Mouse (Mus musculus) left cerebral cortex, adult 9 months (tissue): ENCODE data around the gene Tle2.

ENCODE experiments used
- DNase-seq, 2 experiments: peaks; one replicate each; pipeline ENCODE4 v3.0.0; 2022; ENCODE audit warnings: low spot score in 2 of 2

Gene Tle2

DNA sequence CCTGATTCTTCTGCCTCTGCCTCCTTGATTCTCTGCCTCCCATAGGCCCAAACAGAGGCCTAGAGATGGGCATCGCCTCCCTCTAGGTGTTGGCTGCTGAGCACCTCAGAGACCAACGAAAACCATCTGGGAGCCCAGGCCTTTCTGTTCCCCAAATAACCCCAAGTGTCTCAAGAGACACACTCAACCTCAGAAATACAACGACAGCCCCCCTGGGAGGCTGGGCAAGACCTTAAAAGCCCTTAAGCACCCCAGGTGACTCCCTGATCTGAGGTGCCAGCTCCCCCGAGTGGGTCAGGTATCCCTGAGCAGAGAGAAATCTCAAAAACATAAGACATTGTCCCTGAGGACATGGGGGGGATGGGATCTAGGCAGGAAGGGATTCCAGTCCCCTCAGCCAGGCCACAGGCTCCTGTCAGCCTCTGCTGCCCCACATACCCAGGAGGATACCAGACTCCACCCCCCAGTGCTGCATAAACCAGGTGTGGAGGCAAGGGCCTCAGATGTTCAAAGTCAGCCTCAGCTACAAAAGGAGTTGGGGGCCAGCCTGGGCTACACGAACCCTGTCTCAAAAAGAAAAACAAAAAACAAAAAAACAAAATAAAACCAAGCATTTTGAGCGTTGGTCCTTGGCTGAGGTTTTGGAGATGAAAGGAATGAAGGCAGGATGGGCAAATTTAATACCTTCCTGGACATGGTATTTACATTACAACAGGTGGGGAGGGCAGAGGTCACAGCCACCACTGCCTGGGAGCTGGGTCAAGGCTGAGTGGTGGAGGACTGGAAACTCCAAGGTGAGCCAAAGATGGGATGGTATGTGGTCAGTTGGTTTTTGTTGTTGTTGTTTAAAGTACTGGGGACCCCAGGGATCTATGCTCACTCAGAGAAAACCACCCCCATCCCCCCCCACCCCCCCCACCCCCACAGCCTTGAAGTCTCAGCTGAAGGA, 20.3 kb upstream of the Tle2 start:
- DNase-seq = no peak

DNA sequence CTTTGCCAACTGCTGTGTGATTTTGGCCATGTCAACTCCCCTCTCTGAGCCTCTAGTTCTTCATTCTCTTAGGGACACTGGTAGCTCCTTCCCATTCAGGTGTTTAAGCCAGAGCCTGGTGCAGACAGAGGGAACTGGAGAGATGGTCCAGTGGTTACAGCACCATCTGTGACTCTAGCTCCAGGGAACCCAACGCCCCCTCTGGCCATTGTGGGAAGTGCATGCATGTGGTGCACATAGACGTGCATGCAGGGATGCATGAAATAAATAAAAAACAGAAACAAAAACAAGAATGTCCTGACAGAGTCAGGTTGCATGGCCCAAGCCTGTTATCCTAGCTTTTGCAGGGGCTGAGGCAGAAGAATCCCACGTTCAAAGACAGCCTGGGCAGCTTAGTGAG, 18.1 kb upstream of the Tle2 start:
- DNase-seq = no peak

DNA sequence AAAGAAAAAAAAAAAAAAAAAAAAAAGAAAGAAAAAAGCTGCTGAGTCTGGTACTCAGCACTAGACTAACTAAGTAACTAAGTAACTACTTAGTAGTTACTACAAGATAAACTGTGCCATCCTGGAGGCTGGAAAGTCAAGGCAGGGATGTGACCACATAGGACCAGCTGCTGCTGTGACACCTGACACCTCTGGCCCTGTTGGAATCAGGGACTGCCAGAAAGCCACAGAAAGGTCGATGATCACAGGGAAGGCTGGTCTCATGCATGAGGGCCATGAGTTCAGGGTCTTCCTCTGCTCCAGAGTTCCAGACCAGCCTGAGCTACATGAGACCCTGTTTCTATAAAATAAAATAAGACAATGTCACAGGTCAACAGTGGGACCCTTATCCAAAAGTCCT, 16.9 kb upstream of the Tle2 start:
- DNase-seq = no peak

DNA sequence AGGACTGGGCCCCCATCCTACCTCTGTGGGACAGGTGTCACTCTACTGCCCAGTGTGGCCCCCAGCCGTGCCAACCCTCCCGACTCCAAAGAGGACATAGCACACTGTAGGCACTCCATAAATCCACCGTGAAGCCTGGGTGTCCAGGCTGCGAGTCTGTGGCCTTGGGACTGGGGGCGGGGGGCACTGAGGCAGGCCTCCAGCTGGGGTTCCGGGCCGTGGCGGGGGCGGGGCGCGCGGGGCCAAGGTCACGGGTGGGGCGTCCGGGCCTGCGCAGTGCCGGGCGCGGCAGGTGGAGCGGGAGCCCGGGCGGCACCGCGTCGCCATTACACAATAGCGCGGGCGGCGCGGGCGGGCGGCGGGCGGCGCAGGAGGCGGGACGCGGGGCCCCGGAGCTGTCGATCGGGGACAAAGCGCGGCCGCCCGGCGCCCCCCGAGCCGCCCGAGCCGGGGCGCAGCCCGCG, 15.2 kb upstream of the Tle2 start, which contains the start of gene Aes:
Aes (plus strand) TSS at position 326 of the 464 bp plus-strand sequence.
- DNase-seq = peak in 1 of 2 experiments; percentile 63

DNA sequence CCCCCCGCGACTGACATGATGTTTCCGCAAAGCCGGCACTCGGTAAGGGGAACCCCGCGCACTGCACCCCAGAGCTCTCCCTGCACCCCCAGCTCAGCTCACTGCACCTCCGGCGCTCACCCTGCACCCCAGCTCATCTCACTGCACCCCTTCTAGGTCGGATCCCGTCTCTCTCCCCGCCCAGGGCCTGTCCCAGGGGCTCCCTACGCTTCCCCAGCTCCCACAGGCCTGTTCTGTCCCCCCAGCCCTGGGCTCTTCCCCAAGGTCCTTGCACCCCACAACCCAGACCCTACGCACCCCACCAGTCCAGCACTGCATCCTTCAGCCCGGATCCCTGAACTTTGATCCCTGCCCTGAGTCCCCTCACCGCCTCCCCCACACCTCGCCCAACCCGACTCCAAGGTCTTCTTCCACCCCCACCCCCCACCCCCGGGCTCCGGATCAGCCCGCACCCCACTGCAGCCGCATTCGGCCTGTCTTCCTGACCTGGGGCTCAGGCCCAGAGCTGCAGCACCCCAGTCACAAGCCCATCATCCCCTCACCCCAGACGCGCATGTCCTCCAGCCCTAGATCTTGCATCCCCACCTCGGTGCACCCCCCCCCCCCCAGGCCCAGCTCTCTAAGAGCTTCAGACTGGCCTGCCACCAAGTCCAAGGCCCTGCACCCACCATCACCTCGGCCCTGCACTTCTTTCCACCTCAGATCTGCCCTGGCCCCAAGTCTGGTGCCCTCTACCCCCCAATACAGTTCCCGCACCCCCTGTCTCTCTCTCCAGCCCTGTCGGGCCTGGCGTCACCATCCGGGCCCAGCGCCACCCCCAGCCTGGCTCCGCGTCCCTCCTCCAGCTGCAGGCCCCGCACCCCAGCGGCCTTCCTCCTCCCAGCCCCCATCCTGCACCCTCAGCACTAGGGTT, 14.5 kb upstream of the Tle2 start:
- peak in 1 of 2 experiments; percentile 74 for DNase-seq

DNA sequence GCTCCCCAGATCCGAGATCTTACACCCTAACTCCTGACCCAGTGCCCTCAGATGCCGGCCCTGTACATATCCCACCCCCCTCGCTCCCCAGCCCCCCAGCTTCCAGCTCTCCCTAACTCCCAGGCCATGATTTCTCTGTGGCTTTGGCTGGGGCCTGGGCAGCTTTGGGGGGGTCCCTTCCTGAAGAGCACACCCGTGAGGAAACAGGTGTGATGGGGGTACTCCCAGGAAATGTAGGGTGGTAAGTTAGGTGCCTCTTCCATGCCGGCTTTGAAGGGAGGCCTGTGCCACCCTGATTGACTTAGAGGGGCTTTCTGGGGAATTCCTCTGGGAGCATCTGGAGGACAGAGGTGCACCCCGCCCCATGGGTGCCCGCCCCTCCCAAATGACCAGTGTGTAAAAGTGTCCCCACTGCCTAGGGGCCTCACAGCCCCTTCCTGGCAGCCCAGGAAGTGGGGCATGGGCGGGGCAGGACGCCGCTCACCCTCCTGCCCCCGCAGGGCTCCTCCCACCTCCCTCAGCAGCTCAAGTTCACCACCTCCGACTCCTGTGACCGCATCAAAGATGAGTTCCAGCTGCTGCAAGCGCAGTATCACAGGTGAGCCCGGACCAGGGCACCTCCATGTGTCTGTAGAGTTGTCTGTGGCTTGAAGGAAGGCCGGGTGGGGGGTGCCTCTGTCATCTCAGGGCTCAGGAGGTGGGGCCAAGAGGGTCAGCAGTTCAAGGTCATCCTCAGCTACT, 13.5 kb upstream of the Tle2 start:
- DNase-seq = no peak

DNA sequence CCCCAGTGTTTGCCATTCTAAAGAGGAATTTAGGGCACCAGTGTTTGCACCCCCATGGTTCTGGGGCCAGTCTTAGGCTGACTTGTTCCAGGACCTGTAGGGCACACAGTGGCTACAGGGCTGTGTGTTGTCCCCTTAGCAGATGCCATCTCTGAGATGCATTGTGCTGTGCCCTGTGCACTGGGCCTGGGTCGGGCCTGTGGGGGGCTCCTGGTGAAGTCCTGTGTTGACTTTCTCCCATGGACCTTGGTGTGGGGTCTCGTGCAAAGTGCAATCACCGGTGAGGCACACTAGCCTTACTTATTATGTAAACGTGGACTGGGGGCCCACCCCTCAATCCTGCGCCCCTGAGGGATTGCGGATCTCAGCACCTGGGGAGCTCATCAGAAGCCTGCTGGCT, 11.9 kb upstream of the Tle2 start:
- no peak for DNase-seq

DNA sequence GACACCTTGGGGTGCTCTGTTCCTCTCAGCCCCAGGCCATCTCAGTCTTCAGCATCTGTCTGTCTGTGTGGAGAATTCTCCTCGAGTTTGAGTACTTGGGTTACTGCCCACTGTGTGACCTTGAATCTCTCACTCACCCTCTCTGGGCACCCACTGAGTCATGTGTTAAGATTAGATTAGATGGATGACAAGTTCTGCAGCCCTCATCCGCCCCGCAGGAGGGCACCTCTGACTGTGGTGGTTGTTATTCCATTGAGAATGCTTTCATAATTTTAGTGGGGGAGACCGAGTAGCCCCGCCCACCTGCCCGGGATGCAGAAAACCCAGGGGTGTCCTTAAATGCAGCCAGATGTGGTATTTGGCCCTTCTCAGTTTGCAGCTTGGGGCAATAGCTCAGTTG, 10.9 kb upstream of the Tle2 start:
- DNase-seq = peak in 1 of 2 experiments; percentile 20

DNA sequence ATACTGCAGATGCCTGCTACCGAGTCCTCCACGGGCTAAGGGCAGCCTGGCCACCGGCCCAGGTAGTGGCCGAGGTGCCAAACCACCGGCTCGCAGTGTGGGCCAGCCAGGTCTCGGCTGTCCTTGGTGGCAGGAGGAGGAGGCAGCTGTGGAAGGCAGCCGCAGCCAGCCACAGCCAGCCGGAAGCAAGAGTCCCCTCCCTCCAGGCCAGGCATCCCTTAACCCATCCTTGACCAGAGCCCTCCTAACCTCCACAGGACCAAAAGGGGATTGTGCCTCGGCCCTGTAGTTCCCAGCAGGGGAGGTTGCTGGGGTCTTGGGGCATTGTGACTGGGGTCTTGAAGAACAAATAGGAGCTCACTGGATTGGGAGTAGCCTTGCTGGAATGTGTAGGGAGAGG, 10.1 kb upstream of the Tle2 start:
- peak in 1 of 2 experiments; percentile 7 for DNase-seq

DNA sequence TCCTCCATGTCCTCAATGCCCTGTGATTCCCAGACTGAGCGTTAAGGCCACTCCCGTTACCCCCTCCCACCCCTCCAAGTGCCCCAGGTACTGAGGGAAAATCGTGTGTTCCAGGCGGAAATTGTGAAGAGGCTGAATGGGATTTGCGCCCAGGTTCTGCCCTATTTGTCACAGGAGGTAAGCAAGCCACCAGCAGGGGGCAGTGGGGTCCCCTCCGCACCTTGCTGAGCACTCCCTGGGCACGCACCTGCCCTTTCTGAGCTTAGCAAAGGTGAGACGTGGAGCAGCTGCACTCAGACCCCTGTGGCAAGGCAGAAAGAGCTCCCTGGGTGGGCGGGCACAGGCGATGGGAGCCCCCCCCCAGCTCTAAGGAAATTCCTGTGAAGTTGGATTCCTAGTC, 9.6 kb upstream of the Tle2 start:
- peak in 1 of 2 experiments; percentile 54 for DNase-seq

DNA sequence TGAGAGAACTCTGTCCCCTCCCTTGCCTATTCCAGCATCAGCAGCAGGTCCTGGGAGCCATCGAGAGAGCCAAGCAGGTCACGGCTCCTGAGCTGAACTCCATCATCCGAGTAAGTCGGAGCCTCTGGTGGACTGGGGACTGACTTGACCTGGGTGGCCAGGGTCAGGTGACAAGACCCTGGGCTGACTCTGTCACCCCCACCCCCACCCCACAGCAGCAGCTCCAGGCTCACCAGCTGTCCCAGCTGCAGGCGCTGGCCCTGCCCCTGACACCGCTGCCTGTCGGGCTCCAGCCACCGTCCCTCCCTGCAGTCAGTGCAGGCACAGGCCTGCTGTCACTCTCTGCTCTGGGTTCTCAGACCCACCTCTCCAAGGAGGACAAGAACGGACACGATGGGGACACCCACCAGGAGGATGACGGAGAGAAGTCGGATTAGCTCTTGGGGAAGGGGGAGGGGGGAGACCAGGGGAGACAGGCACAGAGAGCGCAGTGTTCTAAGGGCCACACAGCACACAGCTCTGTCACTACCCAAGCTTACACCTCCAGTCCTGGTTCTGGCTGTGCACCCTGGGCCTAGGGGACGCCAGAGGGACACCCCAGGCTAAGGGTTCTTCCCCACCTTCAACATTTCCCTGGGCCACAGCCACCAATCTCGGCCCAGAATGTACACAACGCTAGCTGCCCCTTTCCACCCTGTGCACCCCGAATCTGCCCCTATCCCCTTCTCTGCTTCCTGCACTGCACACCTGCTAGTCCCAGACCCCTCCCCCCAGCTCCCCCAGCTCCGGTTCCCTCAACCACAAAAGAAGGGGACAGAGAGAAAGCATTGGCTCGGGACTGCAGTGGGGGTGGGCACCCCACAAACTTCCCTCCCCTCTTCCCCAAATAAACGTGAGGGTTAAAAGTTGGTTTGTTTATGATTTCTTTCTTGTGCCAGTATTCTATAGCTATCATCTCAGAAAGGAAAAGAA, 8.8 kb upstream of the Tle2 start:
- DNase-seq = no peak

DNA sequence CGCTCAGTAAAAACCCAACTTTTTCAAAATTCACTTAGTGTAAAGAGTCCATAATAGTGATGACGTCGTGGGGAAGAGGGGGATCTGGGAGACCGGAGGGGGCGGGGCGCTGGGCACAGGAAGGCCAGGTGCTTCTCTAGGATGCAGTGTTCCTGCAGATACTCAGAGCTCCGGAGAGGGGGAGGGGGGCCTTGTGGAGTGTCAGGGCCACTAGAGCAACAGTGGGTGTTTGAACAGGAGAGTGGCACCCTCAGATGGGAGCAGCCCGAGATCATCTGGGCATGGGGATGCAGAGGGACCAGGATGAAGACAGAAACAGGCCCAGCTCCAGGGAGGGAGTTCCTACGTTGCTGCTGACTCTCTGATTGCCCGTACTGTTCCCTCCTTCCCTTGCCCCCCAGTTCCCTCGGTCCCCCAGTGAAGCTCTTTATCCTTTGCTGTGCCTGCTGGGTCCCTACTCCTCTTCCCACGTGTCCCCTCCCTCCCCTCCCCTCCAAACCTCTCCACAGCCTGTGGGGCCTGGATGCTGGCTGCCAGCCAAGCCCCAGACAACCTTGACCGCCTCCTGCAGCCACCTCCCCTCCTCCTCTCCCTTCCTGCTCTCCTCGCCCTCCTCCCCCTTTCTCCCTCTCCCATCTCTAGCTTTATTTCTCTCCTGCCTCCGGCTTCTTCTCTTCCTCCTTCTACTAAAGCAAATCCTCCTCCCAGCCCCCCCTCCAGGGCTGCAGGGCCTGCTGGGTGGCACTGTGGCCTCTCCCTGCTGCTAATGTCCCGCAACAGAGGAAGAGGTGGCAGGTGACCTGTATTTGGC, 5.8 kb upstream of the Tle2 start:
- DNase-seq = no peak

DNA sequence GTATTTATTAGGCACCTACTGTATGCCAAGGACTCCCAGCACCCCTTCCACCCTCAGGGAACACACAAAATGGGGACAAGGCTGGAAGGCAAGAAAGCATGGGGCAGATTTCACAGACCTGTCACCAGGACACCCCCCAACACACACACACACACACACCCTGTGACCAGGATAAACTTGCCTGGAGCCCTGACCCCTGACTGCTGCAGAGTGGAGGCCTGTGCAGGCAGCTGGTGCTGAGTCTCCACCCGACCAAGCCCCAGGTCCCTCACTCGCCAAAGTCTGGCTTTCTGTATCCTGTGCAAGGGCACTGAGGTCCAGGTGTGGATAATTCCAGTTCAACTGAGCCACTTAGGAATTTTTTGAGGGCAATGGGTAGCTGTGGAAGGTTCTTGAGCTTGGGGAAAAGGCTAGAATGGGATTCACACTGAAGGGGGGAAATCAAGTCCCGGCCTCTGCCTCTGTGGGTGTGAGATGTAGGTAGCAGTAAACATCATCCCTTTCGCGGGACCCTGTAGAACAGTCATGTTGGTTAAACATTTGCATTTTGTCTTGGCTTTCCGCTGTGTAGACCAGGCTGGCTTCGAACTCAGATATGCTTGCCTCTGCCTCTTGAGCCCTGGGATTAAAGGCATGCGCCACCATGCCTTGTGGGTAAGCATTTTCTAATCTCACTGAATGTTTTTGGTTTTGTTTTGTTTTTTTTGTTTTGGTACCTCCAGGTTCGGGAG, 4.7 kb upstream of the Tle2 start:
- no peak for DNase-seq

DNA sequence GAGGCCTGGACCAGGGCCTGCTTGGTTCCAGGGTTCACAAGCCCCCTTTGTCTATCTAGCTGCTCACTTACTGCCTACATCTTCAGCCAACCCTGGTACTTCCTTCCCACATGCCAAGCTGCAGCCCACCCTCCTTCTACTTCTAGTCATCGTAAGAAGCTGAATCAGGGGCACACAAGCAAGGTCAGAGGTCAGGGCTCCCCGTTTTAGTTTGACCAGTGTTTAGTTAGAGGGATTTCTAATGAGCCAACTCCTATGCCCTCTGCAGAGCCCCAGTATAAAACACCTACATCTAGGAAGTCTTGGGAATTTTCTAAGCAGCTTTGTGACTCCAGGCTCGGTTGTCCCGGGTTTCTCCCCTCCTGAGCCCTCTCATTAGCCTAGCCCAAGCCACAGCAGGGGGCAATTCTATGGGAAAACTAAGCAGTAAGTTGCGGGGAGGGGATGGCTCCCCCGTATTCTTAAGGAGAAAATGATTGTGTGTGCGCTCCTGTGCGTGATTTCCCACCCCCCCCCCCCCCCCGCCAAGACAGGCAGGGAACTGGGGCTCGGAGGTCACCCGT, 4.0 kb upstream of the Tle2 start:
- DNase-seq = no peak

DNA sequence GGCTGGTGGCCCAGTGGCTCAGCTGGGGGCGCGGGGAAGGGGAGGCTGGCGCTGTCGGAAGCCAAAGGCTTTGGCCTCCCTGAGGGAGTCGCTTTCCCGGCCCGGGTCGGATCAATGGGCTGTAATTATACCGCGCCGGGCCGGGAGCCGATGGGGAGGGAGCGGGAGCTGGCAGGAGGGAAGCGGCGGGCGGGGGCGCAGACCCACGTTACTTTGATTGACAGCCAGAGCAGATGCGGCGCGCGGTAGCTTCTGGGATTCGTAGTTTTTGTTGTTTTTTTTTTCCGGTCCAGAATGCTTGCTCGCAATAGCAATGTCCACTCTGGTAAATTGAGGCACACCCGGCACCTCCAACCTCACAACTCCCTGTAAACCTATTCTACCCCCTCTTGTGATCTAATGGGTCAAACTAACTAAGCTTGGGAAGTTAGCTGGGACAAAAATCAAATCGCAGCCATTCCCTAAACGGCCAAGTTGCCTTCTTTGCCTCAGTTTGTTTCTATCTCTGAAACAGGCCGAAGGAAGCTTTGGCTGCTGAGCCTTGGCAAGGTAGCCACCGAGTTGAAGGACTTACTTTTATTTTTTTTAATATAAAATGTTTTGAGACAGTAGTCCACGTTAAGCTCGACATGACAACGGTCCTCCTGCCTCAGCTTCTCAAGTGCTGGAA, 3.4 kb upstream of the Tle2 start:
- DNase-seq = peak; percentile 79 to 95

DNA sequence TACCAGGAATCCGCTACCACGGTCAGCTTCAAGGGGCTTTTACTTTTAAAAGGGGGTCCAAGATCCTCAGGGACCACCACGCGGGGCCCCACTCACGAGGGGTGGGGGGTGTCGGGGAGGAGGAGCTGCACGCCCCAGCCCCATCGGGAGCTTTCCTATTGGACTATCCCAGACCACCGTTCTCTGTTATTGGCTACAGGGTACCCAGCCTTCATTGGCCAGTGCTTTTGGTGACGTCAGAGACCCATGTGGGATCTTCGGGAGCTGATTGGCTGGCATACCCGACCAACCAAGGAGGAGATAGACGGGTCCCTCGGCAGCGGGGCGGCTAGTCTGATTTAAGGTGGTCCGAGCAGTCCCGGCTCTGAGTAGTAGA, 2.9 kb upstream of the Tle2 start:
- DNase-seq = peak; percentile 99 to 100

DNA sequence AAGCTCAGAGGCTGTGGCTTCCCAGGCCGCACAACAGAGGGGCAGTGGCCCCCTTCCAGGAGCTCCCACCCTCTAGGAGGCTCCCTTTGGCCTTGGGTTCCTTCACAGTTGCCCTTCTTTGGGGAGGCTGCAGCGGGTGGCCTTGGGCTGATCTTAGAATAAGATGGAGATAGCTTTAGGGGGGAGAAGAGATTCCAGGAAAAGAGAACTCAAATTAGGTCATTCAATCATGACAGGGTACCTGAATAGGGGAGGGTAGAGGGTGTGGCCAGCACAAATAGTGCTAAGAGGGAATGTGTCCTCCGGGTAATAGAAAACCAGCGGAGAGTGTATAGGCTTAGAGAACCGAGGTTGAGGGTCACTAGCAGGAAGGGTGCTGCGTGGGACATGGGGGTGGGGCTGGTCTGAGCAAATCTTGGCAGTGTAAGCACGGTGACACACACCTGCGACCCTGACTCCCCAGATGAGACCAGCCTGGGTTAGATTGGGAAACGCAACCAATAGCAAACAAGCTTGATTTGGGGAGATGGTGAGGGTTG, 2.2 kb upstream of the Tle2 start:
- DNase-seq = no peak

DNA sequence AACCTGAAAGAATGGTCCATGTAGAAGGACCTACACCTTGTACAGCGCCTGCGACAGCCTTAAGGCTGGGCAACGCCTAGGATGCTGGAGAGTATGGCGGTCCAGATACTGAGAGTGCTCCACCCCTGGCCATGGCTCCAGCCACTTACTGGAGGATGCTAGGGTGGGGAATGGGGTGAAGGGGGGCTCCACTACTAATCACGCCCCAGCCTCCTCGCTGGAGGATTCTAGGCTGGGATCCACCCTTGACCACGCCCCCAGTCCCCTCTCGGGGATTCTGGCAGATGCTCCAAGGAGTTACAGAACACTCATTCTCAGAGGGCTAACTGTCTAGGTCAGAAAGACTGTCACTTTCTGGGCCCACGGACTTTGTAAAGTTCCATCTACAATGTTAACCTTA, 1.4 kb upstream of the Tle2 start:
- no peak for DNase-seq
